Mouse (Mus musculus) left cerebral cortex, postnatal 25 days (tissue): ENCODE measurements around the gene Gpatch4. TPM values are rescaled to one million over a fixed set of nuclear protein-coding genes. Genes with fewer than 3 reads are reported as not detected.
A peak's percentile ranks its signal among the peaks of the same experiment; 100 is the strongest.

ENCODE experiments used
- DNase-seq, 2 experiments: peaks; one replicate each; pipeline ENCODE4 v3.0.0; 2022; ENCODE audit warnings: low spot score in 2 of 2, mixed read lengths in 1 of 2
- intact Hi-C: fragments of 180-260 bp; cut with DNase I; formaldehyde crosslinking; loops from one replicate; pipeline ENCODE4 v1.15.1; 2025
- total RNA-seq, 2 experiments: library from RNA; stranded (reverse); gene quantifications; 2 replicates each; pipeline ENCODE4 v1.2.3; 2021

The Gpatch4 gene
- total RNA-seq = 10 to 100 TPM; 13.1 to 13.8 TPM

GRCm38 (mm10) chr3:88042661-88043421 is at the start of gene Gpatch4:
Gpatch4 (plus strand) TSS chr3:88043108.
- peak; percentile 90 to 93 for DNase-seq
- intact Hi-C loops = no loop called here

GRCm38 (mm10) chr3:87993436-87993835 is 49.5 kb upstream of the Gpatch4 start:
- DNase-seq = no peak
- intact Hi-C loops = no loop called here

GRCm38 (mm10) chr3:87995331-87995730 is 47.6 kb upstream of the Gpatch4 start:
- DNase-seq = no peak
- intact Hi-C loops = no loop called here

GRCm38 (mm10) chr3:87996401-87996800 is 46.5 kb upstream of the Gpatch4 start:
- intact Hi-C loops = no loop called here
- no peak for DNase-seq

- intact Hi-C loops = no loop called here
- no peak for DNase-seq
These were observed 45.8 kb upstream of the Gpatch4 start for GRCm38 (mm10) chr3:87996971-87997614.

GRCm38 (mm10) chr3:87998747-87999146 is 44.2 kb upstream of the Gpatch4 start:
- DNase-seq = peak in 1 of 2 experiments; percentile 71
- intact Hi-C loops = no loop called here

GRCm38 (mm10) chr3:87999243-87999895 is 43.5 kb upstream of the Gpatch4 start:
- no peak for DNase-seq
- intact Hi-C loops = no loop called here

- DNase-seq = peak in 1 of 2 experiments; percentile 68
- intact Hi-C loops = no loop called here
These were observed 42.7 kb upstream of the Gpatch4 start, which contains the start of gene Bcan for GRCm38 (mm10) chr3:88000181-88000580. Bcan (minus strand) TSS chr3:88000230.

- peak in 1 of 2 experiments; percentile 55 for DNase-seq
These were observed 41.9 kb upstream of the Gpatch4 start for GRCm38 (mm10) chr3:88000816-88001595.

GRCm38 (mm10) chr3:88002291-88002976 is 40.5 kb upstream of the Gpatch4 start:
- DNase-seq = no peak
- intact Hi-C loops = no loop called here

More at GRCm38 (mm10) chr3:88000816-88001595, 41.9 kb upstream of the Gpatch4 start:
- intact Hi-C loops = no loop called here

GRCm38 (mm10) chr3:88005822-88006786 is 36.8 kb upstream of the Gpatch4 start:
- intact Hi-C loops = no loop called here
- DNase-seq = no peak

GRCm38 (mm10) chr3:88010634-88011265 is 32.2 kb upstream of the Gpatch4 start:
- no peak for DNase-seq
- intact Hi-C loops = loop anchor here (1.0 kb wide), 1 partner anchor 62 kb away; no protein-coding TSS in a partner anchor

GRCm38 (mm10) chr3:88022322-88023191 is 20.4 kb upstream of the Gpatch4 start:
- intact Hi-C loops = no loop called here

GRCm38 (mm10) chr3:88023192-88024074 is 19.5 kb upstream of the Gpatch4 start:
- DNase-seq = peak in 1 of 2 experiments; percentile 10
- intact Hi-C loops = no loop called here

More at GRCm38 (mm10) chr3:88022322-88023191, 20.4 kb upstream of the Gpatch4 start:
- peak; percentile 63 to 70 for DNase-seq

- intact Hi-C loops = no loop called here
- no peak for DNase-seq
These were observed 16.1 kb upstream of the Gpatch4 start for GRCm38 (mm10) chr3:88026823-88027222.
